Mouse (Mus musculus) G1E-ER4 (cell line): ENCODE data around the gene Gm10310. TPM values are rescaled to one million over a fixed set of nuclear protein-coding genes. Genes with fewer than 3 reads are reported as not detected.
"Not testable (repeated sequence)": the region's sequence is repeated elsewhere in the genome, so short reads cannot be mapped to it uniquely, and the experiment has no call there.

Experiments
- GATA1 ChIP-seq: IDR thresholded peaks from one replicate; pipeline ENCODE4 v1.8.0; 2012; ENCODE audit warnings: low read length, inconsistent platforms
- polyA plus RNA-seq: library from polyadenylated mRNA; stranded (reverse); fragments of >175 nt; gene quantifications from 2 replicates; pipeline ENCODE4 v1.2.3, GENCODE M21; 2012

Gene Gm10310
- not detected in 2 replicates for polyA plus RNA-seq

GRCm38 (mm10) chr10:129984962-129985361 lies at the start of gene Gm10310:
Gene Gm10310, minus strand, starts transcription at chr10:129985062.
- not testable (repeated sequence) for TF ChIP-seq GATA1

GRCm38 (mm10) chr10:130030048-130030447 lies 45.2 kb upstream of the Gm10310 start, which contains the start of gene Olfr821:
Gene Olfr821, plus strand, starts transcription at chr10:130030348.
- no peak for TF ChIP-seq GATA1

DNA sequence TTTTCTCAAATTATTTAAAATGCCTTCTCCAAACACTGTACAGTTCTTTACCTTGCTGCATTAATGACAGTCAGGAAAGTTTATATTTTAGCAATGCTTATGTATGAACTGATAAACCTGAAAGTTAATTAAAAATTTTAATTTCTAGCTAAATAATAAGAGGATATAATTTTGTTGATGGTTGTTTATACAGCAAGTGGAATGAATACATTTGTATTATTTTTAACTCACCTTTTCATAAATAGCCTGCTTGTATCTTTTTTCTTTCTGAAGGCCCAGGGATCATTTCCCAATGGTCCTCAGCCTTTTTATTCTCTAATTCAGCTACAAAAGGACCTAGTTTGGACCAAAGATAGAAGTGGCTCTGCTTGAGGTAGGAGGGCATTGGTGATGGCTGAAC lies 27.5 kb upstream of the Gm10310 start, which contains the start of gene Olfr820:
Olfr820 (plus strand) TSS at position 301 of the 400 bp plus-strand sequence.
- TF ChIP-seq GATA1: no peak

GRCm38 (mm10) chr10:129976040-129976439 lies 8.8 kb downstream of the Gm10310 start, which contains the start of gene Olfr247:
Gene Olfr247, minus strand, starts transcription at chr10:129976140.
- not testable (repeated sequence) for TF ChIP-seq GATA1

GRCm38 (mm10) chr10:129967166-129967565 lies 17.7 kb downstream of the Gm10310 start, which contains the start of gene Olfr819:
Gene Olfr819, minus strand, starts transcription at chr10:129967266.
- TF ChIP-seq GATA1: not testable (repeated sequence)

DNA sequence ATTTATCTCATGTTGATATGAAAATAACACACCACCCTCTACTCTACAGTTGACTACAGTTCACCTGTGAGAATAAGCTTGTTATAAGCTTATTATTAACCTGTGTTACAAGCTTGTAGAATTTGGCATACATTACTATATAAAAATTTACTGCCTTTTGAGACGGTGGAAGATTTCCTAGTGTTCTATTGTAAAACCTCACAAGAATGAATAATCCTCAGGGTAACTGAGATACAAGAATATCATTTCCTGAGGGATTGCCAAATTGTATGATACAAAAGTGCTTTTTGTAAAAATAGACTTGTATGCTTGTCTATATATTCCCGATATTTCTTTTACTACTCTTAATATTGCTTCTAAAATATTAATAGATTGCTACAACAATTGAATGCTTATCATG lies 35.9 kb downstream of the Gm10310 start, which contains the start of gene Olfr818:
Olfr818 (minus strand) TSS at position 101 of the 400 bp plus-strand sequence.
- no peak for TF ChIP-seq GATA1

Other genes with a start within 250 kb of the Gm10310 start
- gene Olfr806, start 243.1 kb downstream of the Gm10310 start, polyA plus RNA-seq: not detected in 2 replicates
- not detected in 2 replicates for gene Olfr807, start 227.3 kb downstream of the Gm10310 start, polyA plus RNA-seq
- not detected in 2 replicates for gene Olfr808, start 219.6 kb downstream of the Gm10310 start, polyA plus RNA-seq
- gene Olfr809, start 210.4 kb downstream of the Gm10310 start, polyA plus RNA-seq: not detected in 2 replicates
- not detected in 2 replicates for gene Olfr810, start 190.1 kb downstream of the Gm10310 start, polyA plus RNA-seq
- not detected in 2 replicates for gene Olfr811, start 180.7 kb downstream of the Gm10310 start, polyA plus RNA-seq
- not detected in 2 replicates for gene Olfr812, start 139.0 kb downstream of the Gm10310 start, polyA plus RNA-seq
- not detected in 2 replicates for gene Olfr813, start 129.7 kb downstream of the Gm10310 start, polyA plus RNA-seq
- not detected in 2 replicates for gene Olfr814, start 105.2 kb downstream of the Gm10310 start, polyA plus RNA-seq
- gene Olfr815, start 79.2 kb downstream of the Gm10310 start, polyA plus RNA-seq: not detected in 2 replicates
- gene Olfr816, start 69.5 kb downstream of the Gm10310 start, polyA plus RNA-seq: not detected in 2 replicates
- not detected in 2 replicates for gene Olfr818, start 36.0 kb downstream of the Gm10310 start, polyA plus RNA-seq
- gene Olfr819, start 17.8 kb downstream of the Gm10310 start, polyA plus RNA-seq: not detected in 2 replicates
- gene Olfr247, start 8.9 kb downstream of the Gm10310 start, polyA plus RNA-seq: not detected in 2 replicates
- not detected in 2 replicates for gene Olfr820, start 27.6 kb upstream of the Gm10310 start, polyA plus RNA-seq
- gene Olfr821, start 45.3 kb upstream of the Gm10310 start, polyA plus RNA-seq: not detected in 2 replicates
- not detected in 2 replicates for gene Olfr822, start 86.1 kb upstream of the Gm10310 start, polyA plus RNA-seq
- not detected in 2 replicates for gene Olfr823, start 130.3 kb upstream of the Gm10310 start, polyA plus RNA-seq
- not detected in 2 replicates for gene Olfr824, start 144.9 kb upstream of the Gm10310 start, polyA plus RNA-seq
- not detected in 2 replicates for gene Olfr825, start 181.7 kb upstream of the Gm10310 start, polyA plus RNA-seq
- gene Olfr826, start 199.1 kb upstream of the Gm10310 start, polyA plus RNA-seq: not detected in 2 replicates
- gene Olfr827, start 229.3 kb upstream of the Gm10310 start, polyA plus RNA-seq: not detected in 2 replicates